Mouse (Mus musculus): Measurements from ENCODE around the gene Sdhd. TPM values are rescaled to one million over a fixed set of nuclear protein-coding genes. Genes with fewer than 3 reads are reported as not detected.

Gene Sdhd
- polyA plus RNA-seq, 1 experiment from 2014 or later: 746 TPM

DNA sequence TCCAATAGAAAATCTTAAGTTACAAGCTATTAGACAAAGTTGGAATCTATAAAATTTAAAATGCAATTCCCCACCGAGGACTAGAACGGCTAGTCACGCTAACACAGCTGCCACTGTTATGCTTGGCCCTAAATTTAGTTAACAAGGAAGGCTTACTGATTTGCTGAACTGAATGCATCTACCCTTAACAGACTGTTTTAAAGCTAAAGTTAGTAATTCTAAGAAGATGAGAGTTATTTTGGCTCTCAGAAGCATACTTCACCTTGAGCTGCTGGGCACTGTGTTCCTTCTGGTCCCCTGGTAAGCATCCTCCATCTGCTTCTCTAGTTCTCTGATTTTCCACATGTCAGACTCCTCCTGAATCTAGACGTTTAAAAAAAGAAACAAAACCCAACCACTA lies 8.5 kb upstream of the Sdhd start:
- Histone ChIP-seq H3K9me3 (replicated peaks) (no peaks in the 10 kb centered on the region), H3K36me3 (peaks cover 74% of the 10 kb centered on the region)

GRCm38 (mm10) chr9:50604338-50604737 lies 726 bp upstream of the Sdhd start:
- Histone ChIP-seq H3K27ac (peak overlapping the region; percentile 90), H3K4me3 (peak overlapping the region; percentile 86), H3K4me1 (replicated peaks) (peaks cover 25% of the 10 kb centered on the region), H3K9me3 (replicated peaks) (no peaks in the 10 kb centered on the region), H3K4me2 (peak overlapping the region; percentile 85), H3K36me3 (peaks cover 46% of the 10 kb centered on the region), H3K9ac (peak overlapping the region; percentile 84), H3K27me3 (no peaks in the 10 kb centered on the region)
- ATAC-seq (replicated peaks; ENCODE audit: insufficient number of reproducible peaks, insufficient read depth, low FRiP score, low read depth): no peak
- 1% methylated on average over 6 of the region's 6 CpGs for WGBS

More for the DNA sequence above, 8.5 kb upstream of the Sdhd start:
- Histone ChIP-seq H3K4me2 (no peak overlapping the region), H3K4me1 (replicated peaks) (peaks cover 13% of the 10 kb centered on the region), H3K27ac (no peak overlapping the region), H3K27me3 (no peaks in the 10 kb centered on the region), H3K9ac (no peak overlapping the region), H3K4me3 (no peak overlapping the region)
- WGBS: 84% methylated on average over 4 of the region's 4 CpGs
- ATAC-seq (replicated peaks; ENCODE audit: insufficient number of reproducible peaks, insufficient read depth, low FRiP score, low read depth): no peak

DNA sequence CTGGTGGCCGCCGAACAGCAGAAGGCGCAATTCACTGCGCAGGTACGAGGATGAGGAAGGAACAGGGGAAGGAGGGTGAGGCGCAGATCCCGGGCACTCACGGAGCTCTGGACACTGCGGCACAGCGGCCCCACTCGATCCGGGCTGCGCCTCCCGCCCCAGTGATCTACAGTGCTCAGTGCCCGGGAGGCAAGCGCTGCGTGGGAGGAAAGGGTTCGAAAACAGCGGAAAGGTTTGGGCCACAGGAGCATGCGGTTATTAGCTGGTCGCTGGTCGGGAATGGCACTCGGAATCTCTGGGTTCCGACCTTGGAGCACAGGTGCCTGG lies 349 bp upstream of the Sdhd start:
- peaks cover 25% of the 10 kb centered on the region for H3K4me1 ChIP-seq (replicated peaks)
- H3K4me2 ChIP-seq: peak overlapping the region; percentile 85
- peak overlapping the region; percentile 86 for H3K4me3 ChIP-seq
- H3K27ac ChIP-seq: peak overlapping the region; percentile 90
- peak; percentile 81 for ATAC-seq (replicated peaks; ENCODE audit: insufficient number of reproducible peaks, insufficient read depth, low FRiP score, low read depth)
- no peaks in the 10 kb centered on the region for H3K9me3 ChIP-seq (replicated peaks)
- peak overlapping the region; percentile 84 for H3K9ac ChIP-seq
- H3K27me3 ChIP-seq: no peaks in the 10 kb centered on the region
- peaks cover 47% of the 10 kb centered on the region for H3K36me3 ChIP-seq
- under 1% methylated on average over 24 of the region's 24 CpGs for WGBS

DNA sequence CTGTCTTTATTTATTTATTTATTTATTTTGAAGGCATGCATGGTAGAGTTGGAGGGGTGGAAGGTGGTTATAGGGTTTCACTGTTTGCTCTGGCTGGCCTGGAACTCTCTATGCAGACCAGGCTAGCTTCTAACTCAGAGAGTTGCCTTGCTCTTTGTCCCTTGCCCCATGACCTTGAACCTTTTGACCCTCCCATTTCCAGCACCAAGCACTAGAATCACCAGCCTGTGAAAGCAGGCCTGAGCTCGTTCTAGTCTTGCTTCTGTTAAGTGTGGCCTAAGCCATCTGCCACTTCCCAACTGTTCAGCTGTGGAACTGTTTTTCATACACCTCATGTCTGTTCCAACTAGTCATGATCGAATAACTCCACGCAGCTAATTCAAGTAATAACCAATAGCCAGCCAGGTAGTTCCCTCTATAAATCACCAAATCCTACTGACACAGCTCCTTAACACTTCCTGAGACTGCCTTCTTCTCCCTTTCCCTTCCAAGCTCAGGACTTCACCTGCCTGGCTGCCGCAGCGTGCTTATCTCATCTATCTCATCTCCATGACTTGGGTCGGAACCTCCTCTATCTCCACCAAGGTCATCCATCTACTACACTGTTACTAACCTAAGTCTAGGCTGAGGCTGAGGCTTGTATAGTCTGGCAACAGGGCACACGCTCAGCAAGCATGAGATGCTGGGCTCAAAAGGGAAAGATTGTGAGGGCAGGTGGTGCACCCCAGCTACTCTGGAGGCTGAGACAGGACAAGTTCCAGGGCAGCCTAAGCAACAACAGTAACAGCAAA lies 1.4 kb downstream of the Sdhd start:
- Histone ChIP-seq H3K36me3 (peaks cover 50% of the 10 kb centered on the region), H3K27me3 (no peaks in the 10 kb centered on the region), H3K4me2 (peak overlapping the region; percentile 85), H3K4me1 (replicated peaks) (peaks cover 25% of the 10 kb centered on the region), H3K9me3 (replicated peaks) (no peaks in the 10 kb centered on the region), H3K4me3 (peak overlapping the region; percentile 86), H3K27ac (peak overlapping the region; percentile 90), H3K9ac (peak overlapping the region; percentile 84)
- WGBS: 62% methylated on average over 7 of the region's 7 CpGs
- ATAC-seq (replicated peaks; ENCODE audit: insufficient number of reproducible peaks, insufficient read depth, low FRiP score, low read depth): no peak

- peaks cover 25% of the 10 kb centered on the region for H3K4me1 ChIP-seq (replicated peaks)
- H3K9ac ChIP-seq: no peak overlapping the region
- H3K36me3 ChIP-seq: peaks cover 50% of the 10 kb centered on the region
- H3K27ac ChIP-seq: 0 out of 2 replicates have a peak overlapping the region, but pooled peaks have one; percentile 21
- H3K9me3 ChIP-seq (replicated peaks): no peaks in the 10 kb centered on the region
- H3K4me2 ChIP-seq: peak overlapping the region; percentile 85
- 61% methylated on average over 6 of the region's 6 CpGs for WGBS
- no peaks in the 10 kb centered on the region for H3K27me3 ChIP-seq
- peak overlapping the region; percentile 86 for H3K4me3 ChIP-seq
- no peak for ATAC-seq (replicated peaks; ENCODE audit: insufficient number of reproducible peaks, insufficient read depth, low FRiP score, low read depth)
Measured at GRCm38 (mm10) chr9:50601536-50601935, 2.1 kb downstream of the Sdhd start.

DNA sequence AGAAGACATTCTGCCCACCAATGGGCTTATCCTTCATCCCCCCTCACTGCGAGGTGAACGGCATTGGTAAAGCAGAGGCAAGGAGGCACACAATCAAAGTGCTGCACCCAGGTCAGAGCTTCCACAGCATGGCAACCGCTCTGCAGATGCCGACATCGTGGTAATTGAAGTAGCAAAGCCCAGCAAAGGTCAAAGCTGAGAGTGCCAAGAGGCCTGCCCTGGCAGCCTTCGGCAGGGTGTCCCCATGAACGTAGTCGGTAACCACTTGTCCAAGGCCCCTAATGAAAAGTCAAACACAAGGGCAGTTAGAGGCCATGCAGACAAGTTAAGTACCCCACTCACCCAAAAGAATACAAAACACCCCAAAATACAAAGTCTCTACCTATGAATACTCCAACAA lies 6.6 kb downstream of the Sdhd start:
- H3K9ac ChIP-seq: no peak overlapping the region
- H3K4me2 ChIP-seq: no peak overlapping the region
- H3K27ac ChIP-seq: no peak overlapping the region
- no peaks in the 10 kb centered on the region for H3K27me3 ChIP-seq
- no peaks in the 10 kb centered on the region for H3K9me3 ChIP-seq (replicated peaks)
- no peak for ATAC-seq (replicated peaks; ENCODE audit: insufficient number of reproducible peaks, insufficient read depth, low FRiP score, low read depth)
- 85% methylated on average over 8 of the region's 8 CpGs for WGBS
- H3K4me1 ChIP-seq (replicated peaks): peaks cover 10% of the 10 kb centered on the region
- no peak overlapping the region for H3K4me3 ChIP-seq
- H3K36me3 ChIP-seq: peaks cover 57% of the 10 kb centered on the region

DNA sequence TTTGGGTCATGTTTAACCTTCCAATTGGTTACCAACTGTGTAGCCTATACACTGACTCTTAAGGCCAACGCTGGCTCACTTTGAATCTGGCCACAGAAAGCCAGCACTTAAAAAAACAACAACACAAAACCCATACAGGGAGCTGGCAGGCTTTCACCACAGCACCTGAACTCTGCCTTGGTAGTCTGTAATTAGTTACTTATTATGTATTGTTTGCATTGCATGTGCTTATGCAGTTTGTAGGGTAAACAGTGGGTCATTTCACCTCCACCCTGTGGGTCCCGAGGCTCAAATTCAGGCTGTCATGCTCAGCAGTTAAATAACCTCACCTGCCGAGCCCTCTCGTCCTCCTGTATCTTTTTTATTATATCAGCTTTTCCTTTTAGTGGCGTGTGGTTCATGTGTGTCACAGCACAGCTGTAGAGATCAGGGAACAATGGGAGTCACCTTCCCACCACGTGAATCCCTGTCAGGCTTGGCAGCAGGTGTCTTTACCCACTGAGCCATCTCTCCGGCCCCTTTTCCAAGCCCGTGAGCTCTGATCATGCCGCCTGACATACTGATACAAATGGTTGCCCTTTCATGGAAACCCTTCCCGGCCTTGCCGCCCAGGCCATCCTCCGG lies 8.7 kb downstream of the Sdhd start:
- no peak overlapping the region for H3K9ac ChIP-seq
- H3K27me3 ChIP-seq: no peaks in the 10 kb centered on the region
- H3K4me3 ChIP-seq: no peak overlapping the region
- no peak overlapping the region for H3K27ac ChIP-seq
- no peaks in the 10 kb centered on the region for H3K9me3 ChIP-seq (replicated peaks)
- ATAC-seq (replicated peaks; ENCODE audit: insufficient number of reproducible peaks, insufficient read depth, low FRiP score, low read depth): no peak
- H3K36me3 ChIP-seq: peaks cover 50% of the 10 kb centered on the region
- H3K4me2 ChIP-seq: no peak overlapping the region
- 73% methylated on average over 12 of the region's 12 CpGs for WGBS
- no peaks in the 10 kb centered on the region for H3K4me1 ChIP-seq (replicated peaks)

DNA sequence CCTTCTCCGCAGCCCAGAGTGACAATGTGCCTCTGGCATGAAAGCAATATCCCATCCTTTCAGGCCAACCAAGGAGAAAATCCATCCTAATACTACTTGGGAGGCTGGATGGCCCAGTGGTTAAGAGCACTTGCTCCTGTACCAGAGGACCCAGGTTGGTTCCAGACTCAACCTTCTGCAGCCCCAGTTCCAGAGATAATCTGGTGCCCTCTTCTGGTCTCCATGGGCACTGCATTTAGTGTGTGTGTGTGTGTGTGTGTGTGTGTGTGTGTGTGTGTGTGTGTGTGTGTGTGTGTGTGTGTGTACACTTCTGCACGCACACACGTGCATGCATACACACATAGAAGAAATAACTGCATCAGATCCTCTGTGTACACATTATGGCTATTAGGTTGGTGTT lies 10.1 kb downstream of the Sdhd start:
- H3K9me3 ChIP-seq (replicated peaks): no peaks in the 10 kb centered on the region
- H3K9ac ChIP-seq: no peak overlapping the region
- H3K27me3 ChIP-seq: no peaks in the 10 kb centered on the region
- H3K4me3 ChIP-seq: no peak overlapping the region
- no peak overlapping the region for H3K27ac ChIP-seq
- ATAC-seq (replicated peaks; ENCODE audit: insufficient number of reproducible peaks, insufficient read depth, low FRiP score, low read depth): no peak
- no peaks in the 10 kb centered on the region for H3K4me1 ChIP-seq (replicated peaks)
- peaks cover 36% of the 10 kb centered on the region for H3K36me3 ChIP-seq
- H3K4me2 ChIP-seq: no peak overlapping the region
- 80% methylated on average over 3 of the region's 3 CpGs for WGBS

GRCm38 (mm10) chr9:50592955-50593354 lies 10.7 kb downstream of the Sdhd start:
- H3K36me3 ChIP-seq: peaks cover 31% of the 10 kb centered on the region
- no peak overlapping the region for H3K4me3 ChIP-seq
- no peak overlapping the region for H3K27ac ChIP-seq
- no peak overlapping the region for H3K4me2 ChIP-seq
- WGBS: 82% methylated on average over 9 of the region's 9 CpGs
- no peaks in the 10 kb centered on the region for H3K4me1 ChIP-seq (replicated peaks)
- no peak overlapping the region for H3K9ac ChIP-seq
- no peak for ATAC-seq (replicated peaks; ENCODE audit: insufficient number of reproducible peaks, insufficient read depth, low FRiP score, low read depth)
- no peaks in the 10 kb centered on the region for H3K9me3 ChIP-seq (replicated peaks)
- H3K27me3 ChIP-seq: no peaks in the 10 kb centered on the region

GRCm38 (mm10) chr9:50590856-50591518 lies 12.6 kb downstream of the Sdhd start:
- Histone ChIP-seq H3K27me3 (no peaks in the 10 kb centered on the region), H3K9ac (no peak overlapping the region), H3K4me2 (no peak overlapping the region), H3K4me1 (replicated peaks) (no peaks in the 10 kb centered on the region), H3K9me3 (replicated peaks) (no peaks in the 10 kb centered on the region), H3K27ac (no peak overlapping the region), H3K36me3 (peaks cover 12% of the 10 kb centered on the region), H3K4me3 (no peak overlapping the region)
- no peak for ATAC-seq (replicated peaks; ENCODE audit: insufficient number of reproducible peaks, insufficient read depth, low FRiP score, low read depth)
- 65% methylated on average over 10 of the region's 10 CpGs for WGBS

DNA sequence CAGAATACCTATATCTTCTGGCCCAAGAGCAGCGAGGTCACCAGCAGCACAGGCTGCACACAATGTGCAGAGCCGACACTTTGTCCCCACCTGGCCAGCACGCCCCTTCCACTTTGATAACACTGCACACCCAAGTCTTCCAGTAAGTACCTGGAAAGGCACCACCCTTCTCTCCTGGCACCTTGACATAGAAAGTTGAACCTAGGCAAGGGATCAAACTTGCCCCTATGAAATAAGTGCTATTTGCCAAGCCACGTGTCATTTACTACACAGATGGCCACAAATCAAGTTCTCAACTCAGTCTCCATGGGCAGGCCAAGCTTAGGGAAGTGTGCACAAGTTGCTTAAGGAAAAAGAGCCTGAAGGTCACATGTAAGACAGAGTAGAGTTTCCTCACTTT lies 16.7 kb downstream of the Sdhd start:
- Histone ChIP-seq H3K27ac (no peak overlapping the region), H3K4me2 (no peak overlapping the region), H3K36me3 (no peaks in the 10 kb centered on the region), H3K9ac (no peak overlapping the region), H3K9me3 (replicated peaks) (no peaks in the 10 kb centered on the region), H3K4me3 (no peak overlapping the region), H3K4me1 (replicated peaks) (no peaks in the 10 kb centered on the region), H3K27me3 (no peaks in the 10 kb centered on the region)
- WGBS: 71% methylated on average over 4 of the region's 4 CpGs
- ATAC-seq (replicated peaks; ENCODE audit: insufficient number of reproducible peaks, insufficient read depth, low FRiP score, low read depth): no peak

All from heart, embryonic 15.5 days (tissue).